Mouse (Mus musculus): ENCODE measurements around the gene Met.

Gene Met

DNA sequence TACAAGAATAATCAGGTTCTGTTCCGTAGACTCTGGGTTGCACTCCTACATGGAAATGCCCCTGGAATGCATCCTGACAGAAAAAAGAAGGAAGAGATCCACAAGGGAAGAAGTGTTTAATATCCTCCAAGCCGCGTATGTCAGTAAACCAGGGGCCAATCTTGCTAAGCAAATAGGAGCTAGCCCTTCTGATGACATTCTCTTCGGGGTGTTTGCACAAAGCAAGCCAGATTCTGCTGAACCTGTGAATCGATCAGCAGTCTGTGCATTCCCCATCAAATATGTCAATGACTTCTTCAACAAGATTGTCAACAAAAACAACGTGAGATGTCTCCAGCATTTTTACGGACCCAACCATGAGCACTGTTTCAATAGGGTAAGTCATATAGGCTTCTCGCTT lies 28.5 kb downstream of the Met start:
- no peak for DNase-seq (ENCODE audit: low spot score)

DNA sequence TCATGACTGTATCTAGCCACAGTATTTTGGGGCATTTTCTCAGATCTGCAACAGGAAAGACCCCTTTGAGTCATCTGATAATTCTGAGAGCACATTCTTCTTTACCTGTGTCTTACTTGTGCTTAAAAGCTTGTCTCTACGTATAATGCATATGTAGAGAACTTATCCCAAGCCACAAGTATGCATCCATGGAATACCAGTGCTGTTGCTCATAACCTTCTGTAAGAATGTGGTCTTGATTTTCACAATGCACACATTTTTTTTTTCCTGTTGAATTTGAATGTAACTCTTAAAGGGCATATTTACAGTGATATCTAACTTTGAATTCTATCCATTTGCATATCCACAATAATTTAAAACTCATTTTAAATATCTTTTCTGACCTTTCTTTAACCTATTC lies 31.8 kb downstream of the Met start:
- no peak for DNase-seq (ENCODE audit: low spot score)

DNA sequence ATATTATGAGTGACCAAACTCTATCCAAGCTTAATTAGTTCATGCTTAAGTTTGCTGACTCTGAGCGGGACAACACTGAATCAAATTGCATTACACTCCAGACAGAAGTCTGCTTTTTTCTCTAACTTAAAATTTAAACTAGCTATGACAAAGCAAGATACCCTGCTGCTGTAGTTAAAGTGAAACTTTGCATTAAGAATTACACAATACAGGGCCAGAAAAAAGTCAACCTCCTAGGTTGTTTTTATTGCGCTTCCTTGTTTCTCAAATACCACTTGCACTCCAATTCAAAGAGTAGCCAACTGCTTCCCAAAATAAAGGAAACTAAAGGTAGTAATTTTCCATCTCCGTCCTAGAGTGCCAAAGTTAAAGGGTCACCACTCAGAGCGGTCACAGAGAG lies 33.8 kb downstream of the Met start:
- DNase-seq (ENCODE audit: low spot score) = no peak

DNA sequence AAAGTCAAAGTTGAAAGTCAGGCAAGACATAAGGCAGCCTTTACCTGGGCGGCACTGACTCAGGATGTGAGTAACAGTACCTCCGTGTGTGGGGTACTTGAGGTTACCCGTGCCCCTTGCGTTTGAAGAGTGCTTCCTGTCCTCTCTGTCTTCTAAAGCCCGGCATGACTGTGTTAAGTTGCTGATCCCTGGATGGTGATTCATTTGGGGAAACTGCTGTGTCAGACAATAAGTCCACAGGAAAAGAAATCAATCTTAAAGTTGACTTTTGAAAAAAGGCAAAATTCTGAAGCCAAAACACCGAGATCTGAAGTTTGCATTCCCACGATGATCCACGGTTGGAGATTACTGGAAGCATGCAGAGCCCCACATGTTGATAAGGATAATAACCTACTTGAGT lies 35.2 kb downstream of the Met start:
- no peak for DNase-seq (ENCODE audit: low spot score)

DNA sequence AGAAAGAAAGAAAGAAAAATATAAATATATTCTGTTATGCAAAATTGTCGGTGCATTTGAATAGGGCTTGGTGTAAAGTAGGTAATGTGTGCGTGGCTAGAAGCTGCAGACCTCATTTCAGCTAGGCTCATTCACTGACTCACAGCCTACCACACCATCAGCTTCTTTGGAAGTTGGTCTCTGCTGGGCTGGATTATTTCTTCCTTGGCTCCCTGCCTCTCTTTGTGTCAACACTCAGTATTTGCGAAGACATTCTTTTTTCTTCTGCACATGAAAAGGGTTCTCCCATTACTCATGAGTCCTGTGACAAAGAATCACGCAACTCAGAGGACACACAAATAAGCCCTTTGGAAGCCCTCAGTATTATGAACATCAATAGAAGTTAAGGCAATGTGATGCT lies 37.8 kb downstream of the Met start:
- no peak for DNase-seq (ENCODE audit: low spot score)

DNA sequence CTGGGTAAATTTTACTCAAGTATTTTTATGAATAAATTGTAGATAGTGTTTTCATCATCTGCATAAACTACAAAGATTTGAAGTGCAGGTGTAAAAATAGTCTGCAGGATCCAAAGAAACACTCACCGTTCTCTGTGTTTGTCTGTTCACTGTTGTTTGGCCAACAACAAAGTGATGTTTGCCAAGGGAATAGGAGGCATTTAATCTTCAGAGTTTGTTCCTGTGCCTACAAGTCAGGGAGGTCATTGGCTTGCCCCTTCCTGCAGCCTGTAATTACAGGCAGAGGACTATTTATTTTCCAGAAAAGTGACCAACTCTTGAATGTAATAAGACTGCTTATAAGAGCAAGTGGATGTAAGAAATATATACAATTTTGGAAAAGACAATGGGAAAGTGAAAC lies 38.7 kb downstream of the Met start:
- DNase-seq (ENCODE audit: low spot score) = no peak

DNA sequence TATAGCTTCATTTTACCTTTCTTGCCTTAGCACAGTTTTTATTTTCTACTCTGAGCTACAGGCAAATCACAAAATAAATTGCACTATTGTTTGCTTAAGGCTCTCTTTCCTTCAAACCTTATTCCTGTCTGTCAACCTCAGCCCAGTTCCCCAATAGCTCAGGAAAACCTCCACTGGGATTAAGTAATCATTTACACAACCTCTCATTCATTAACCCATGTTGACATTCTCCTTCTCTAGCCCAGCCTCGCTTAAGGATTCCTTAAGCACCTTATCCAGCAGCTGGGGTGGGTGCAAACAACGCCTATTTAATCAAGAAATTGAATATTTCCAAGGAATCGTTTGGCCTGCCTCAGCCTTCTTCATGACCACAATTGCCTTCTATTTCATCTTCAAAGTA lies 40.1 kb downstream of the Met start:
- DNase-seq (ENCODE audit: low spot score) = no peak

DNA sequence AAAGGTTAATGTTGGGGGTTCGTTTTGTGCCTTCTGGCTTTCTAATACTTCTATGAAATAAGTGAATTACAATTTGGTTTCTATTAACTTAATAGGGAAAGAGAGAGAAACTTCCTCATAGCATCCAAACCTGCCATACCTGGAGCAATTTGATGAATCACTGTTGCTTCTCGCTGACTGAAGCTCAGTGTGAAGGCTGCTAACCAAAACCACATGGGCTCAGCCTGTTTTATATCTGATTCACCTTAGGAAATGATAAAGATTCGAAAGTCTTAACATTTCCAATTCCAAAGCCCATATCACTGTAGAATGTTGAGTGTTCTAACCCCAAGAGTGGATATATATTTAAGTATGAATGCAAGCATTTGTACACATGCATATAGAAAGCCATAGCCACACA lies 41.9 kb downstream of the Met start:
- DNase-seq (ENCODE audit: low spot score) = no peak

DNA sequence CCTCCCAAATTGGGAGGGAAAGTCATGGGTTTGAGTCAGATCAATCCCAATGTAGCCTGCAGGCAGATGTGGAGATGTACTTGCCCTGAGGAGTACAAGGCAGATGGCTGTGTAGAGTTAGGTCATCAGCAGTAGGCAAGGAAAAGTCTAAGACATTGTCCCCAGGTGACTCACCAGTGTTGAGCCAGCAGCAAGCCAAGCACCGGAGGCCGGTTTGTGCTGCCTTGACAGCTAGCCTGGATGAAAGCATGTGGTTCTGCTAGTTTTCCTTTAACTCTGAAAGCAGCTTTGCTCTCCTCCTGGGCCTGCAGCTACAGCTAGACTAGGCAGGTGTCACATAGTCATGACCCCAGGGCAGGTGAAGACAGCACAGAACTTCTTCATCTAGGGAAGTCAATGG lies 43.2 kb downstream of the Met start:
- no peak for DNase-seq (ENCODE audit: low spot score)

DNA sequence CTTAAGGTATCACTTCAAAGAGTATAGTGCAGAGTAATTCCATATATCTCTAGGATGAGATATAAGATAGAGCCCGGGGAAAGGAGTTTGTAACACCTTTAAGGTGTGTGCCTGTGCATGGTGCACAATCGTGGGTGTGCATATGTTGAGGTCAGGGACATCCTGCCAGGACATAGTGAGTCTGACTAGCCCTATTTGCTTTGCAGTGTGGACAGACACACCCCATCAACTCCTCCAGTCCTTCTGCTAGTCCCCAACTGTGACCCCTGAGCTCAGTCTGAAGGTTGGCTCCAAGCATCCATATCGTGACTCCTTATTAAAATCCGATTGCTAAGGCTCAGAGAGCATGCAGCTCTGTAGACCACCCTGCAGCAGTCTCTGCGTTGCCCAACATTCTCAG lies 44.6 kb downstream of the Met start:
- DNase-seq (ENCODE audit: low spot score) = no peak

DNA sequence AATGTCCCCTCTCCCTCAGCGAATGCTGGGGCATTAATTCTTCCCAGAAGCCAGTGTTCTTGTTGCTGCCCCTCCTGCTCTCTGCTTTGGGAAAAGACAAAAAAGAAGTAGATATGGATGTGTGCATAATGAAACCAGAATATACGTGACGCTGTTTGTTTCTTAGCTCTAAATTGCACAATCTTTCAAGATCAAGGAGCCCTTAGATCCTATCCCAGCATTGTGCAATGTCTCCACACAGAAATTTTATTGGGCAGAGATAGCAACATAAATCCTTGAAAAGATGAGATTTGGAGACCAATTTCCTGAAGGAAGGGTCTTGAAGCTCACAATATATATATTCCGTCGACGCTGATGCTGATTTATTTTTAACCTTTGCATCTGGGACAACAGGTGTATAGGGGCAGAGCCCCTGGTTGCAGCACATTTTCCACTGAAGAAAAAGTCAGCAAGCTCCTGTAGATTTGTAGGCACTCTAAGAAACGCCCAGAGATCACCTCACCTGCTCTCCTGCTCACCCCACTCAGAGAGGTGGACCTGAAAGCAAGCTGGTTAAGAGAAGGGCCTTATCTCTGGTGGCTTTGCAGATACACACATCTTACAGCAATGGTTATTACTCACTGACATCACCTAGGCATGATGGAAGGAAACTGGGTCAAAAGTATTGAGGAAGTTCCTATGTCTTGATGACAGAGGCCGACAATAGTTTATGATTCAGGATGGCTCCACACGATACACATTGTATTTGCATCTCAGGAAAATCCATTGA lies 45.2 kb downstream of the Met start:
- no peak for DNase-seq (ENCODE audit: low spot score)

DNA sequence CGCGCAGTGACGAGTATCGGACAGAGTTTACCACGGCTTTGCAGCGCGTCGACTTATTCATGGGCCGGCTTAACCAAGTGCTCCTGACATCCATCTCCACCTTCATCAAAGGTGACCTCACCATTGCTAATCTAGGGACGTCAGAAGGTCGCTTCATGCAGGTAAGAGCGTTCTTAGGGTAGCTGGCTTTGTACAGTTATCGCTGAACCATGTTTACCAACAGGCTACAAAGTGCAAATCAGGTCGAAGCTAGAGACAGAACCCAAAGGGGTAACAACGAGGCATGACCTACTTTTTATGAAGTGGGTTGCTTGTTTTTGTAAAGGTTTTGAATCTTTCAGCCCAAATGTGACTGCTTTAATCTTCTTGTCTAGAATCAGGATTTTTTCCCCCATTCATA lies 49.8 kb downstream of the Met start:
- no peak for DNase-seq (ENCODE audit: low spot score)

DNA sequence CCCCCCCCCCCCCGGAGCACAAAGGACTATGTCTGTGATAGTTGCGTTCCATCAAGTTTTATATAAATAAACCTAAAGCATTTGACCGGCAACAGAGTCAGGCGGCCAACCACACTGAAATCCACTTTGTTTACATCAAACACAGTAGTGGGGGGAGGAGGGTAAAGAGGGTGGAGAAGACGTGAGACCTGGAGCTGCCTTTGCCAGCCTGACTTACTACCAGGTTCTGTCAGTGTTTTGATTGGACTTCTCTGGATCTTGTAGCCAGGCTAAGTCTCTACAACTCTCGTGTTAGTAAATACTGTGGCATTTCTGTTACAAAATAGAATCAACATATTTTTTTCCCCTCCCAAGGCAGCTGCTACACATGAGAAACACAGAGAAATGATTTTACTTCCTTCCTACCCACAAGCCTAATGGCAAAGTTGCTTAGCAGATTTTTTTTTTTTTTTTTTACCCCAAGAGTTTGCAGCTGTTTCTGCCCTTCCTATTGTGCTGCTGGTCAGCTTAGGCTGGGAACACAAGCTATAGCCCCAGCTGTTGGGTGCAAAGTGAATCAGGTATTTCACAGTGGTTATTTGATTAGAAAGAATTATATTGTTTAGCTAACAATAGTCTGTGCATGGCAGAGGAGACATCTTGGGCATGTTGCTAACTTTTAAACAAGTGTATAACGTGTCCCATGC lies 52.3 kb downstream of the Met start:
- peak; percentile 42 for DNase-seq (ENCODE audit: low spot score)

DNA sequence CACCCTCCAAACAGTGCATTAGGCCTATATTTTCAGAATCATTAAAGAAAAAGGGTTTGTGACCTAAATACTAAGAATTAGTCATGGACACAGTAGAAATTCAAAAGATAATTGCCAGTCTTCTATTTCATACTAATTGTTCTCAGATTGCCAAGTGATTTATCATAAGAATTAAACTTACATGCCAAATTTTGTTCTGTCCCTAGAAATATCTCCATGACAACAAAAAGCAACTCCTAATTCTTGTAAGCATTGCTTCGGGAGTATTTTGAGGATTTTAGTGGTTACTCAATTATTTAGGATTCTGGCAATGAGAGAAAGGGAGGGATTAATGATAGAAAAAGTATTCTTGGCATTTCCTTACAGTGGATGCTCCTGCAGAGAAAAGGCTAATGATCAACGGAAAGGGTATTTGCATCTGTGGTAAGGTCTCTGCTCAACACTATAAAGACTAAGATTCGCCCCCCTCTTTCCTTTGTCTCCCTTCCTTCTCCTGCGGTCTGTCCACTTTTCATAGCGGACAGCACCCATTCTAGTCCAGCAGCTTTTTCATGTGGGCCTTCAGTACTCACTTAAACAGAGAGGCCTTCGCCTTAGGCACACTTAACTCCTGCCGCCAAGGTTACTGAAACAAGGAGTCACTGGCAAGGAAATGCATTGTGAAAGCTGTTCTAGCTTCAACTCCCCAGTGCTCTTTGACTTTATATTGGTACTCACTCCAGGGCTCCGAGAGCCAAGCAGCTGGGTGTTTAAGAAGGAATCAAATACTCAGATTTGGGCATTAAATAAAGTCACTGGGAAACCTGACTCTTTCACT lies 58.5 kb downstream of the Met start:
- no peak for DNase-seq (ENCODE audit: low spot score)

DNA sequence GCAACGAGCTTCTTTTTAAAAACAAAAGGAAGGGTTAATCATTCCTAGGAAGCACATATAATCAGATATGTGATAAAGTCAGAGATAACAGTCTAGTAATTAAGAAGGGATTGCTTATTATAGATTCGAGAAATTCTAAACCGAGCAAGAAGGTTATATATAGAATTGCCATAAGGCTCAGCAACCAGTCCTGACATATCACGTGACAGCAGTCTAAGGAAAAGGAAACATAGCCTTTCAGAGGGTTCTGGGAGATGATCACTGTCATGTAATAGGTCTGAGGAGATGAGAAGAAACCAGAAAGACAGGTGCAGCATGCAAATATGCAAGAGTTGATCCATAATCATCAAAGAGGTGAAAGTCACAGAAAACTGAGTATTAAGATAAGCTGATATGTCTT lies 59.3 kb downstream of the Met start:
- DNase-seq (ENCODE audit: low spot score) = no peak

DNA sequence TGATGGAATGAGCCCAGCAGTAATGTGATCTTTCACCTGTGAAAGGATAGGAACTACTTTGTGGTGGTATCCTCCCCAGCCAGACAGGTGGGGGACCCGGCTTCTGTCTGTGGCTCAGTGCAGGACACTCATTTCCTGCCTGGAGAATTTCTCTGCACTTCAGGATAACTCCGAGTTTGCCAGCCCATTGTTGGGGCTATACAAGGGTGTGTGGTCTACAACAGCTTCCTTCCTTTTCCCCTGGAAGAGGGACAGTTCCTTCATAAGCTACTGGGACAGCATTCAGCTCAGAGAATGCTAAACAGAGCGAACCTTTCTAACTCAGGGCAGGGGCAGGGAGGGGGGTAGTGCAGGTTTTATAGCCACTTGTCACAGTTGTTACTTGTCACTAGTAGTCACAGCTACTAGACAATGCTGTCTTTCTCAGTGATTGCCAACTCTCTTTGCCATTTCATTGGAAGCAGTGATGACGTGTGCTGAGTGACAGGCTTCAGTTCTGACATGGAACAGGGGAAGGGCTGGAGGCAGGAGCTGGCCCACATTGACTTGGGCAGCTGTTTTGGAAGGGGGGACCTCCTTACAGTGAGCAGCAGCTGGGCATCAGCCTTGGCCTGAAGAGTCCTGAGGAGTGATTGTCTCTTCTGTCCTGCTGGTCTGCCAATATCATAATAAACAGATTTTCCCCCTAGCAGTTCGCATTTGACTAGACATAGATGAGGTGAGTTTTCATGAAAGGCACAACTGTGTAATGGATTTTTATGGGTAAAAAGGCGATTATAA lies 66.1 kb downstream of the Met start:
- DNase-seq (ENCODE audit: low spot score) = no peak

DNA sequence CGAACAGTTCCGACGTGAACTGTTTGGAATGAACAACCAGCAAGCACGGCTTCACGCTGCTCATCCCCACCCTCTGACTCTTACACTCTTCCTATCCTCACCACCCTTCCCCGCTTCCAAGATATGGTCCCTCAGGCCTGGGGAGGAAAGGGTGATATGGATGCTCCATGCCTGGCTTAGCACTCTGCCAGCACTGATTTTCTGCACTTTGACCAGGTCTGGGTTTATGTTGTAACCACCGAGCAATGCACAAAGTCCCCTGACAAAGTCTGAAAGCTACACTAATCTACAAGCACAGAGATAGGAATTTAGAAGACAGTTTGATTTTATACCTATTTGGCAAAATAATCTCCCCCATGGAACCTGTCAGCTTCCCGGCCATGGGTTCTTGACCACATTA lies 78.0 kb downstream of the Met start:
- DNase-seq (ENCODE audit: low spot score) = no peak

DNA sequence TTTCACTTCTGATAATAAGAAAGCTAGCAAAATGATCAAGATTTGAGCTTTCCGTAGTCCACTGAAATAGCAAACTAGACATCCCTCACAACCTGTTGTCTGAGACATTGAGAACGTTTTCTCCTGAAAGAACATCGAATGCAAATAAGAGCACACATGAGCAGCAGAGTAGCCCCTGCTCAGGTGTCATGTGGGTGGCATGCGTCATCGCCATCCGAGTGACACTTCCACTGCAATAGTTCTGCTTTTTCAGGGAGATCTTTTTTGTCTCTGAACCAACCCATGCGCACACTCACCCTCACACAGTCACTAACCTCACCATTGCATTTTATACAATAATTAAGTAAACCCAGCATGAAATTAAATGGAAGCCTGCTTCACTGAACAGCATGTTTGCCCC lies 78.8 kb downstream of the Met start:
- no peak for DNase-seq (ENCODE audit: low spot score)

DNA sequence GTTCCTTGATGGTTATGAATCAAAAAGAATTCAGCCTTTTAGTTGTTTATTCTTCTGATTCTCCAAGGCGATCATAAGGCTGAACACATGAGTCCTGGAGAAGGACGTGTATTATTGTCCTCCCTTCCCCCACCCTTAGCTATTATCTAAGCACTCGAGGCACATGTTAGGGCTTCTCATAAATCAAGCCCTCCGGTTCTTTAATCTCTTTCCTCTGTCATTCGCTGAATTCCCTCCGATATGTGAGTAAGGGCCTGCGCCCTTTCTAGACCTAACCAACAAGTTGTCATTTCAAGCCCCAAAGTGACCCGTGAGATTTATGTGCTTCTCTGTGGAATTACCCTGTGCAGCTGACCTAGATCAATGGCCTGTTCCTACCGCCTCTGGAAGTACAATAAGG lies 81.9 kb downstream of the Met start:
- peak; percentile 37 for DNase-seq (ENCODE audit: low spot score)

DNA sequence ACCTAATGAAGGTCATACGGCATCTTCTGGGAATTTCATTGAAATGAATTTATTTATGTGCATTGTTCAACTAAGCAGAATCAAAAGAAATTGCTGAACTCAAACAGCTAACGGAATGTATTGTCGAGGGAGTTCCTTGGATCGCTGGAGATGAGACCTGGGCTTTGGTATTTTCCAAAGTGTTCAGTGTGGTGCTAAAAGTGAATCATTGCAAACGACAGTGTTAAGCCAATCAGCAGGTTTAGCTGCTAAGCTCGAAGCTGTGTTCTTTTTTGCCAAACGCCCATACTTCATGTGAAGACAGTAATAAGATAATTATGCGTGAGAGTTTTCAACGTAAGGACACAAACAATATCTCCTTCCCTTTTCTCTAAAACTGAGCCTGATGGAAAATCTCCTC lies 82.7 kb downstream of the Met start:
- no peak for DNase-seq (ENCODE audit: low spot score)

DNA sequence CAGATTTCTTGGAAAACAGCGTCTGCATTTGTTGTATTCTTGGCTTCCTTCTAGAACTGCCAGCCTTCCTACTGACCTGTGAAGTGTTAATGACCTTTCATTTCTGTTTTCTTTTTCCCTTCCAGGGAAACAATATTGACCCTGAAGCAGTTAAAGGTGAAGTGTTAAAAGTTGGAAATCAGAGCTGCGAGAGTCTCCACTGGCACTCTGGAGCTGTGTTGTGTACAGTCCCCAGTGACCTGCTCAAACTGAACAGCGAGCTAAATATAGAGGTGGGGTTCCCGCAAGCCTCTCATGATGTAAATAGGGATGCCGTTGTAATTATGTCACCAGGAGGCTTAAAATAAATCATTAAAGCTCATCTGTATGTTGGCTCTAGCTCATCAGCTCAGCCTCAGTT lies 83.2 kb downstream of the Met start:
- DNase-seq (ENCODE audit: low spot score) = no peak

DNA sequence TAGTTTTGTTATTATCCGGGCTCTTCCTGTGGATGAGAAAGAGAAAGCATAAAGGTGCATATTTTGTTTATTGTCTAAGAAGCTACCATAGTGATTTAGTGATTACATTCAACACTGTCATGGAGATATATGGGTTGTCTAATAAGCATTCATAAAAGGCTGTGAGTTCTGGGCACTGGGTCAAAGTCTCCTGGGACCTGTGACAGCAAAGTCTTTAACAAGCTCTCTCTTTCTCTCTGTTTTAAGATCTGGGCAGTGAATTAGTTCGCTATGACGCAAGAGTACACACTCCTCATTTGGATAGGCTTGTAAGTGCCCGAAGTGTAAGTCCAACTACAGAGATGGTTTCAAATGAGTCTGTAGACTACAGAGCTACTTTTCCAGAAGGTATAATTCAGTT lies 85.2 kb downstream of the Met start:
- DNase-seq (ENCODE audit: low spot score) = no peak

All from embryo, embryonic 10 days (tissue).